Mouse (Mus musculus): Measurements from ENCODE around the gene Cltb.

The Cltb gene

DNA sequence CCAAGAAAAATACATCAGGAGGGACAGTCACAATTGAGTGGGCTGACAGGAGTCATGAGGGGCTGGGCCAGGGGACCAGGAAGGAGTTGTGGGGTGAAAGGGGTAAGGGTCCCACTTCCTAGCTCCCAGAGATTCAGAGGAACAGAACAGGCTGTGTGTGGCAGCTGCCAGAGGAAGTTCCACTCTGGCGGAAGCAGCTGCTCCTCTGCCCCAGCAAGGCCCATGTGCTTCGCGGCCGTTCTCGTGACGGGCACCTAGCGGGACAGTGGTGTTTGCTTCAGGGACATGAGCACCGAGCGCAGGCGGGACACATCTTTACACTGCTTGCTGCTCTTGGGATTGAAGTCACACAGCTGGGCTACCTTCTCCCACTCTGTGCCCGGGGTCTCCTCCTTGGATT is 17.5 kb downstream of the Cltb start:
- no peak for DNase-seq

DNA sequence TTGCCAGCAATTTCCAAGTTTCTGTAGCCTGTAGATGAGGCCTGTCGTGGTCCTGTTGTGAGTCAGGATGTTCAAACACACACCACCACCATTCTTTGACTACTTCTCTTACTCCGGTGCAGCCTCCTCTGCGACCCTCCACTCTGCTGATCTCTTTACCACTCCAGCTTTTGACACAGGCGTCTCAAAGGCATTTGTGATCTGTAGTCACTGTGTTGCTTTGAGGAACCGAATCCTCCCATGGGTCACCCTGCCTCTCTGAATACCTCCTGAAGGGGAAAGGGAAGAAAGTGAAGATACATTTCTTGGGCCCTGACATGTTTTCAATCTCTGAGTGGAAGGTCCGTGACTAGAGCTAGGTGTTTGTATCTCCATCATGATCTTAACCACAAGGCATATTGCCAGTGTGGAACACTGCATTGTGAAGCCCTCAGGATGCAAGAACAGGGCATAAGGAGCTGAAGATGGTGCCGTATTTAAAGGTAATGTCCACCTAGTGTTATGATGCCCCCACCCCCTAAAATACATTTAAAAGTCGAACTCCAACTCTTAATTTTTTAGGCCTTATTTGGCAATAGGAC is 19.3 kb downstream of the Cltb start:
- no peak for DNase-seq

DNA sequence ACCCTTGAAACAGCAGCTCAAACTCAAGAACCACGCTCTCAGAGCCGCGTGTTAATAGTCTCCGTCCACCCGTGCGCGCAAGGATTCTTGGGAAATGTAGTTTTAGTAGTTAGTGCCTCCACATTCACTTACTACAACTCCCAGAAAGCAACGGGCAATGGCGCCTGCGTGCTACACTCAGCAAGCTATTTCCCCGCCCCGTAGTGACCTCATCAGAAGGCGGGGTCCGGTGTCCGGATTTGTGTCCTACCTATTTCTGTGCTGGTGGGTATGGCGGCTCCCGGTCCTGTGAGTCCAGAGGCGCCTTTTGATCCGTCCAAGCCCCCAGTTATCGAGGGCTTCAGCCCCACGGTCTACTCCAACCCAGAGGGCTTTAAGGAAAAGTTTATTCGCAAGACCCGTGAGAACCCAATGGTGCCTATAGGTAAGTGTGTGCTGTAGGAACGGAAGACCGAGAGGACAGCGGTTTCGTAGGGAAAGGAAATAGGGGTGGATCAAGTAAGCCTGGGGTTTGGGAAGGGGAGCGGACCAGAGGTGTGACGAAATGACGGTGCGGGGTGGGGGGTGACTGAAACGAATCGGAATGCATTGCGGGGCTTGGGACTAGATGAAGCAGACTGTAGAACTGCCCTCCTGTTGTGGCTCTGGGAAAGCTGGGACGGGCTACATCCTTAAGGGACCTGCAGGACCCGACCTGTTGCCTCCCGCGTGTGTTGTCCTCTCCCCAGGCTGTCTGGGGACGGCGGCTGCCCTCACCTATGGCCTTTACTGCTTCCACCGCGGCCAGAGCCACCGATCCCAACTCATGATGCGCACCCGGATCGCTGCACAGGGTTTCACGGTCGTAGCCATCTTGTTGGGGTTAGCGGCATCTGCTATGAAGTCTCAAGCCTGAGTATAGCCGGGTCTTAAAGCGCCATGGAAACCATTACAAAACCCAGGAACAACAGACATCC is 20.9 kb downstream of the Cltb start, which contains the start of the genes Nop16 and Higd2a:
Gene Nop16, minus strand, starts transcription at position 95 of the 956 bp plus-strand sequence.
Gene Higd2a, plus strand, starts transcription at position 212 of the 956 bp plus-strand sequence.
- peak; percentile 94 for DNase-seq

DNA sequence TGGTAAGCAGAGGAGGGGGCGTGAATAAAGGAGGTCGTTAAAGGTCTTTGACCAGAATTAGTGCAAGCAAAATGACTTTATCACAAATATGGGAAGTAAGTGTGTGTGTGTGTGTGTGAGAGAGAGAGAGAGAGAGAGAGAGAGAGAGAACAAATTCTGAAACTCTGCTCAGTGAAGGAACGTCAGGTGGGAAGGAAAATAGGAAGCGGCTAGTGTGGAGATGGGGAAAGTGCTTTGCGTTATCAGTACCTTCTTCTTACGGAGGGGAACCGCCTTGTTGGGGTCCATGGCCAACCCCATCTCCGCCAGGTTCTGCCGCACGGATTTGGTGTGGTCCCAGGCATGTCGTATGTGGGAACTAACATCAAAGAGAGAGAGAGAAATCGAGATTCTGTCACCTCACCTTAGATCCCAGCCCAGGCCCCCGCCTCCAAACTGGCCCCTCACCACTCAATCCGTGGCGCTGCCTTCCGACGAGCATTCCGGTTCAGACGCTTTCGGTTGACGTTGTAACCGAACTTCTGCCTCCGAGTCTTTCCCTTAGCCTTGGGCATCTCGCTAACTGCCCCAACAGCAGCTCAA is 21.6 kb downstream of the Cltb start:
- DNase-seq = no peak

DNA sequence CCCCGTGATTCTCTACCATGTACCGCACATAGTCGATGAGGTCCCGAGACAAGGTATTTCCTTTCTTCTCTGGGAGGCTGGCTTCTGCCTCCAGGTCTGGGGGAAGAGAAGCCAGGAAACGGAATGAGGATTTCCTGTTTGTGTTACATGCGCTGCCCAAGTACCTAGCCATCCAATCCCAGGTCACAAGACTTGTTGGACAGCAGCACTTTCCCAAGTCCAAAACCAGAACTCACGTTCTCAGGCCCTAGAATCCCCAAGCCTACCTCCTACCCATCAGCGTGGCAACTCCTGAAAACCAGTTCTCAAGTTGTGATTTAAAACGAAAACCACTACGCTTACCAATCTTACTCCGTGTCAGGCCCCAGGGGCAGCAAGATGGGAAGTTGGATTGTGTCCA is 25.3 kb downstream of the Cltb start:
- DNase-seq = no peak

DNA sequence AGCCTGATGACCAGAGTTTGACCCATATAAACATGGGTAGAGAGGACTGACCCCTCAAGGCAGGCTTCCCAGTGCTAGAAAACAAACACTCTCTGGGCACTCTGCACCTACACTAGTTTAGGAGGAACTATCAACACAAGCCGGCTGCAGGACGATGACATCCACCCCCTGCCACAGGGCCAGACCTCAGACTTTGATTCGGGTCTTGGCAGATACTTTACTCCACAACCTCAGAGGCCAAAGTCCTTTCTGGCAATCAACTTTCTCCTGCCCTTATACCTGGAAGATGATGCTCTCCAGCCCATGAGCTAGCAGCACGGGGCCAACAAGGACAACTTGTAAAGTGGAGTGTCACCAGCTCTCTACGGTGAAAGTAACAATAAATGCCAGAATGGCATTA is 28.3 kb downstream of the Cltb start:
- DNase-seq = no peak

DNA sequence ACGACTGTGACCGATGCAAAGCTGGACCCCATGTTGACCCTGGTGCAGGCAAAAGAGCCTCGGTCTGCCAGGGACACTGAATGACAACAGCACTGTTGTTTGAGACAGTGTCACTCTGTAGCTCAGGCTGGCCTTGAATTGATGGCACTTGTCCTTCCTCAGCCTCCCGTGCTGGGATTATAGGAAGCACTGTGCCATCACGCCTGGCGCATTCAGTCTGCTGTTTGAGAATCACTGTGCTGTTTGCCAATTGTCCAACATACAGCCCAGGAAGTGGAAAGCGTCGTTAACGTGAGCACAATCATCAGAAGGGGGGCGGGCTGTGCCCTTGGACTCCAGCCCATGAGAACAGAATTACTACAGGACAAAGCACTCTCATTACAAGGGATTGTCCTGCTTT is 29.0 kb downstream of the Cltb start:
- no peak for DNase-seq

DNA sequence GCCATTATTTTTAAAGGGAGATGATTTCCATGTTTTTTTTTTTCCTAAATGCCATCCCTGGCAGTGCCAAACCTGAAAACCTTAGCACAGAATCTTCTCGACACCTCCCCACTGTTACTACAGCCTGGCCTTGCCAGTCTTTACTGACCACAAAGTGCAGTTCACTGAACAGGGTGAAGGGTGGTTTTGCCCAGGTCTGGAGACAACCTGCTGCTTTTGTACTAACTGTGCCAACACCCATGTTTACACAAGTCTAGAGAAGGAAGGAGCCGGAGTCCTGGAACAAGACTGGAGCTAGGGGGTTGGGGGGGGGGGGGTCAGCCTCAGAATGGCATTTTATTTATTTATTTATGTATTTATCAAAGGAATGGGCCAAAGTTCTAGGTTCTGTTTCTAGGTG is 29.8 kb downstream of the Cltb start:
- DNase-seq = no peak

DNA sequence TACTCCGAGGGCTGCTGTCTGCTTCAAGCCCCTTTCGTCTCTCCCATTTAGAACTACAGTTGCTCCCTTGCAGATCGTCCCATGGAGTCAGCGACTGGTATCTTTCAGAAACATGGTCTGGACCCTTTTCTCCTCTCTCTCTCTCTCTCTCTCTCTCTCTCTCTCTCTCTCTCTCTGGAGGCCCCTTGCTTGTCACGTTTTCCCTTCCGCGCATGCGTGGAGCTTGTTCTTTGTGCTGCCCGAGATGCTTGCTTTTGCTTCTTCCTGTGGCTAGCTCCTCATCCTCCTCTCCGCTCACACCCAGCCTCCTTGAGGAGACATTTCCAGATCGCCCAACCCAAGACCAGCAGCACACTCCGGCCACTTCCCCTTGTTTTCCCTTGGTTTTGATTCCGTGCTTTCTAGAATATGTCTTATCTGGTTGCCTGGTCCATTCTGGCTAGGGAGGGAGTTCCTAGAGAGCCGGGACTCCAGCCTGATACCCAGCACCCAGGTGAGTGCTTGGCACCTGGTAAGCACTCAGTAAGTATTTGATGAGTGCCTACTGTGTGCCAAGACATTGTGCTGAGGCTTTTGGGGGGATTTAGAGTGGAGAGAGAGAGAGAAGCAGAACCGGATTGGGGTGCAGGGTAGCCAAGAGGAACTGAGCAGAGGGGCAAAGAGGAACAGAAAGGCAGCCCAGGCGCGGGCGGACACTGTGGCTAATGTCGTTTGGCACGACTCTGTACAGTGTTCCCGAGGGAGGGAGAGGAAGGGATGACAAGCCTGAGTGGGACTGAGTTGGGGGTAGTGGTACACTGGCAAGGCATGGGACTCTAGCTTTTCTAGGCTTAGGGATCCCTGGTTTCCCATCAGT is 33.3 kb downstream of the Cltb start:
- DNase-seq = no peak

DNA sequence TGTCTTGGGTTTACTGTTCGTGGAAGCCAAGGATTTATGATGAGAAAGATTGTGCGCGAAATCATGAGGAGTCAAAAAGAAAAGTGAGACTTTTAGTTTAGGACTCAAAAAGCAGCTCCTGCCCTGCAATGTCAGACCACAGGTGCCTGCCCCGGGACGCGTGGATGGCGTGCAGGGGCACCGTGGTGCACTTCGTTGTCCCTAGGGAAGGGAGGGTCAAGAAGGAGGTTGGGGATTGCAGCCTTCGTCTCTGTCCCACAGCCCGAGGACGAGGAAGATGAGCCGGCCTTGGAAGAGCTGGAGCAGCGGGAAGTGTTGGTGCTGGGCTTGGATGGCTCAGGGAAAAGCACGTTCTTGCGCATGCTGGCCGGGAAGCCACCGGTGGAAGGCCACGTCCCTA is 35.7 kb downstream of the Cltb start:
- no peak for DNase-seq

DNA sequence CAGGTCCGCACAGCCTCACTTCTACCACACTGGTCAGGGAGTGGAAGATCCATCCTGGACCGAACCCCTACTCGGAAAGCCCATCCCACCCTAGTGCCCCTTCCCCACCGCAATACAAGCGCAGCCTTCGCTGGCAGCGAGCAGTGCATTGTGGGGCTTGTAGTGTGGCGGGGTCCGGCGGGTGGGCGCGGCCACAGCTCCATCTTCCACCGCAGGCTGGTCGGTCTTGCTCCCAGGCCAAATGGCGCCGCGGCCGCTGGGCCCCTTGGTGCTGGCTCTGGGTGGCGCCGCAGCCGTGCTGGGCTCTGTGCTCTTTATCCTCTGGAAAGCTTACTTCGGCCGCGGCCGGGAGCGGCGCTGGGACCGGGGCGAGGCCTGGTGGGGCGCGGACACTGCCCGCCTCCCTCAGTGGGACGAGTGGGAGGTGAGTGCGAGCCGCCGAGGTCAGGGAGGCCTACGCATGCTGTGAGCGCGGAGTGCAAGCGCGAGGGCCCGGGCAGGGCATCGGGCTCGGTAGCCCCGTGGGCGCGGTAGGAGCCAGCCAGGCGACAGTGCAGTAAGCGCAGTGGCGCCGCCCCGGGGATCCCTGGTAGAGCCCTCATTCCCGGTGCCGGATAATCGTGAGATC is 36.2 kb downstream of the Cltb start, which contains the start of gene Arl10:
Gene Arl10, plus strand, starts transcription at position 162 of the 628 bp plus-strand sequence.
- peak; percentile 75 for DNase-seq

DNA sequence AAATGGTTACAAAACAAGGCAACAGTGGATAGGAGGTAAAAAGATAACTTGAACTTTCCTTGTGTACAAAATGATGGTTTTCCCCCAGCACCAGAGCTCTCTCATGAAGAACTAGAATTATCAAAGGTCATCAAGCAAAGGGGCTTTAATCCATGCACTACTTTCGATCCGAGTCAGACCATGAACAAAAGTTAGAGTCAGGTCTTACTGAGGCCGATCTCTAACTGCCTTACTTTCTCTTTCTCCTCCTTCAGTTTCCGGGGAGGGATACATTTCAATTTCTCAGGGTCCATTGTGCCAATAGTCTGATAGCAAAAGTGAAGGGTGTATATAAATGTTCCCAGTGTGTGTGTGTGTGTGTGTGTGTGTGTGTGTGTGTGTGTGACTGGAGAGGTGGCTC is 38.5 kb downstream of the Cltb start:
- no peak for DNase-seq

DNA sequence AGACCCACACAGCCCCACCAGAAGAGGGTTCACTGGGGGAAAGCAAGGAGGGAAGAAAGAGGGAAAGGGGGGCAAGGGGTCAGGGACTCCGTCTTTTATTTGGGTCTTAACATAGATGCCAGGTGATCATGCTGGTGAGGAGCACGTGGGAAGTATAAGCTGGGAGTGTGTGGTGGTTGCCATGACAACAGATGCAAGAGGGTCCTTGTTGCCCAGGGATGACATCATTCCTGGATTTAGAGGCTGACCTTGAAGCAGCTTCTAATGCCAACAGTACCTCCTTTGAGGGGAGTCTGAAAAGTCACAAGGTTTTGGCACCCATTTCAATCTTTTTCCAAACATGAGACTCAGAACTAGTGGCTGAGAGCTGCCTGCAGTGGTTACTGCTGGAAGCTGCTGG is 39.5 kb downstream of the Cltb start:
- DNase-seq = no peak

DNA sequence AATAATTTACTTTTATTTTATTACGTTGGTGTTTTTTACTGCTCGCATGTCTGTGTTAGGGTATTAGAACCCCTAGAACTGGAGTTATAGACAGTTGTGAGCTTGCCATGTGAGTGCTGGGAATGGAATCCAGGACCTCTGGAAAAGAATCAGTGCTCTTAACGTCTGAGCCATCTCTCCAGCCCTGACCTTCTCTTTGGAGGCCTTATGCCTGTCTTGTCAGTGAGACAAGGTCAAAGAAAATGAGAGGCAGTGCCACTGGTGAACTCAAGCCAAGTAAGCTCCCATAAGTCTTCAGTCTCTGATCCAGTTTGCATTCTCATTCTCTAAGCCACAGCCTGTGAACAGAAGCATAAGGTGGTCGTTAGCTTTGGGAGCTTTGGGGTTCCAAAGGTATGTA is 40.4 kb downstream of the Cltb start:
- no peak for DNase-seq

DNA sequence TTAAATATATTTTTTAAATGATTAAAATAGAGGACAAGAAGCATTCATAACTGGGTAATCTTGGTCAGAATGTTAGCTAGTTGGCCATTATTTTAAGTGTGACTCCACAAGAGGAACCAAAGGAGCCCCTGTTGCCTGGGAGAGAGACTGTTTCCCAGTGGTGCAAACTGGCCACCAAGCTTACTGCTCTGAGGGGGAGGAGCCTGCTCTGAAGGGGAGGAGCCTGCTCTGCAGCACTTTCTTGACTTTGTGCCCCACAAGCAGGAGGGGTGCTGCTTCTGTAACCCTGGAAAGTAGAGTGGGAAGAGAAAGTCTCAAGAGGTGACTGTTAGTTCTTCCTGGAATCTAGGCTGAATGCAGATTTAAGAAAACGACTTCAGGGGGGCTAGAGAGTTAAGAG is 41.9 kb downstream of the Cltb start:
- no peak for DNase-seq

DNA sequence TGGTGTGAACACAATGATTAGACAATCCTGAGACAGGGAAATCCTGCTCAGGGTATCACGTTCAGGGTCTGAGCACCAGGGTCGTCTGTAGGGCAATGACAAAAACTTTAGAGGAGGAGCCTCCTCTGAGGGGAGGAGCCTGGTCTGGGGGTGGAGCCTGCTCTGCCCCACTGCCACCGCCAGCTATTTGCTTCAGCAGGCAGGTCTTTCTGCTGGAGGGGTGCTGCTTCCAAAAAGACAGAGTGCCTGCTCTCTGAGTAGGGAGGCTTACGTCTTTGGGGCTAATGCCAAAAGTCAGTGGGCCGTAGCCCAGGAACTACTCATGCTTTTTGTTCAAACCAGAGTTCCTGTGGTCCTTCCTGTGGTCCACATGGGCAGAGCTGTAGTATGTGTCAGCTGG is 42.8 kb downstream of the Cltb start:
- peak; percentile 34 for DNase-seq

DNA sequence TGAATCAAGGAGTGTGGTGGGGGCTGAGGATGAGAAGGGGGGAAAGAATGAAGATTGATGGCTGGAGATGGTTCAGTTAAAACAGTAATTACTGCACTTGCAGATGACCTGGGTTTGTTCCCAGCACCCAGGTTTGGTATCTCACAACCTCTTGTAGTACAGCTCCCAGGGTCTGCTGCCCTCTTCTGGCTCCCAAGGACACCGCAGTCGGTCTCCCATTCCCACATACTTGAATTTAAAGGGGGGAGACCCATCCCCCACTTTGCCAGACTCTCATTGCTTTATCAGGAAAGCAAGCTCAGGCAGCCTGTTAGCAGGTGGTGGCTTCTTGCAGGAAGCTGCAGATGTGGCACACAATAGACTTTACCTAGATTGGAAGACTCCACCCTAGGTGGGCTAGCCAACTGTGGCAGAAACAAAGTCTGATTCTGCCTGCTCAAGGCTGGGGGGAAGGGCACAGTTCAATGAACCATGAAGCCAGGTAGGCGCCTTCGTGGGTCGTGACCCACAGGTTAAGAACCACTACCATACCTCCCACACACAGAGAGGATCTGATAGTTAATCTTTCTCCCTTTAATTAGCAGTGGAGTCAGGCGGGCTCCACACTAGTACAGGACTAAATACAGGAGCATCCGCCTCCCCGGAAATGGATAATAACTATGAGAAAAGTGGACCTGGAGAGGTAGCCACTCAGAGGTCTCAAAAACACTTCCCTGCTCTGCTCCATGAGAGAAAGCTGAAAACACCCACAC is 45.4 kb downstream of the Cltb start:
- peak; percentile 70 for DNase-seq

DNA sequence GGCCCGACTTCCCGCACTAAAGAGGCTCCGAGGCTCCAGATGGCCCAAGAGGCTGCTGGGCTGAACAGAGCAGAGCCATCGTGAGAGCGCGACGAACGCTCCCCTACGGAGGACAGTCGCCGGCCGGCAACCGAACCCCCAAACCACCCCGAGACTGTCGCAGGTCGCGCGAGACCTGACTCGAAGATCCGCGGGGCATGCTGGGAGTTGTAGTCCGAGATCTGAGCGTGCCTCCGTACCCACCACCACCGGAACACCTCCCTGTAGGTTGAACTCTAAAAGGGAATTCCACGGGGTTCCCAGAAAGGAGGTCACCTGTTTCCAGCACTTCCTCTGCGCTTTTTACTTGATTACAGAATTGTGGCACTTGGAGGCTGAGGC is 46.0 kb downstream of the Cltb start, which contains the start of gene 4833439L19Rik:
Gene 4833439L19Rik, minus strand, starts transcription at position 235 of the 381 bp plus-strand sequence.
- DNase-seq = peak; percentile 99

DNA sequence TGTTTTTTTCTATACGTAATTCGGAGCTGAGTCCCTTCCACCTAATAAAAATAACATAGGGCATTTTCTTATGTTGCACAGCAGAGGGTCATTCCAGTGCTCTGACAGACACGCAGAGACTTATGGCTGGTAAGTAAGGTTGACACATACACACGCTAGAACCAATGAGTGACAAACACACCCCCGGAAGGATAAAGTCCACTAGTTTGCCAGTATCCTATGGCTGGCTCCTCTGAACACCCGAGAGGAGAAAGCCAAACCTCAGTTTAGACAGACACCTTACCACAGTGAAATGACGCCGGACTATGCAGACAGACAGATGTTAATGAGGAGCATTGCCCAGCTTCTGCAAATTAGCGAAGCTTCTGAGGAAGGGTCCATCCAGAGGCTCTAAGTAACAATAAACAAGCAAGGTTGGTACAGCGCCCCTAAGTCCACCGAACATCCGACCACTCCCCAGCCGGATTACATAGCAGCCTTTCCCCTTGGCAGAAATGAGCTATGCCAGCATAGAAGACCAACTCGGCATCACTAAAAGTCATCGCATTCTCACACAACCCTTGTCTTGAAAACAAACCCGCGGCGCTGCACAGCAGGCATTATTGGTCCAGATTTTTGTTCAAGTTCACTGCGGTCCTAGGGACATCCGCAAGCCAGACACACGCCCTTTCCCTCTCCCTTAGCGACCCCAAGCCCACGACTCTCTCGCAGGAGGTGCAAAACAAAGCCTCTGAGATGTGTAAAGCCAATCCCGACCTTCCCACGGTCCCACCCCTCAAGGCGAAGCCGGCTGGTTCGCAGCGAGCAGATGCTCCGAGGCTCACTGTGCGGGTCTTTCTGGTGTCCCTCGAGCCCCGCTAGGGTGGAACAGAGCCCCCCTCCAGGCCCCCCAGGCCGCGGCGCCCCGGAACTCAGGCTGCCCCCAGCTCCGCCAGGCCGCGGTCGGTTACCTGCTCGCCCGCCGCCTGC is 46.6 kb downstream of the Cltb start:
- DNase-seq = no peak

DNA sequence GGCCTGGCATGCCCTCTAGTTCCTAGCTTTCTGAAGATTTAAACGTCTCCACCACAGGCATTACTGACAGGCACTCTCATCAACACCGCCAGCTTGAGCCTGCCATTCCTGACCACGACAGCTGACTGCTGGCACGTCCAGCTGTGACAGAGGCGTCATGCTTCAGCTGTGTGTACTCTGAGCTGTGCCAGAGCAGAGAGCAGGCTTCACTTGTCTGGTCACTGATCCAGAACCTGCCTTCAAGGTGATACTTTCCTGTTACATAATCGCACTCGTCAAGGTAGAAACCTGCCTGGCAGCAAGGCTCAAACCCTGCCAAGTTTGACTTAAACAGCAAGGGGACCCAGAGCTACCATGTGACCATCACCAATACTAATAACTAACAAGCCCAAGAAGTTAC is 48.6 kb downstream of the Cltb start:
- DNase-seq = no peak

Measured in thymus, postnatal 4 days (tissue).